Mouse (Mus musculus) adrenal gland, postnatal 10 days (tissue): ENCODE results near the gene A930002H24Rik. TPM values are rescaled to one million over a fixed set of nuclear protein-coding genes. Genes with fewer than 3 reads are reported as not detected.

Experiments used
- DNase-seq: peaks from one replicate; pipeline ENCODE4 v3.0.0; 2021; ENCODE audit warnings: mixed read lengths
- total RNA-seq, 2 experiments: library from RNA; stranded (reverse); gene quantifications; 2 replicates each; pipeline ENCODE4 v1.2.3; 2021

The A930002H24Rik gene
- total RNA-seq, 2 experiments from 2014 or later = 1.2 to 1.8 TPM

GRCm38 (mm10) chr17:63836223-63836622 is 27.4 kb downstream of the A930002H24Rik start:
- no peak for DNase-seq

GRCm38 (mm10) chr17:63831550-63831949 is 32.0 kb downstream of the A930002H24Rik start:
- DNase-seq = no peak

GRCm38 (mm10) chr17:63828561-63829332 is 34.8 kb downstream of the A930002H24Rik start:
- DNase-seq = no peak

GRCm38 (mm10) chr17:63826767-63827166 is 36.8 kb downstream of the A930002H24Rik start:
- DNase-seq = no peak

GRCm38 (mm10) chr17:63826196-63826595 is 37.4 kb downstream of the A930002H24Rik start:
- DNase-seq = no peak

- no peak for DNase-seq
These were observed 39.5 kb downstream of the A930002H24Rik start for GRCm38 (mm10) chr17:63824141-63824540.

- DNase-seq = no peak
These were observed 45.1 kb downstream of the A930002H24Rik start for GRCm38 (mm10) chr17:63818444-63819027.

GRCm38 (mm10) chr17:63813552-63813951 is 50.0 kb downstream of the A930002H24Rik start:
- no peak for DNase-seq

Other genes with a start within 250 kb of the A930002H24Rik start
- 10 to 100 TPM; 16.8 to 22.0 TPM for gene Fer, start 729 bp downstream of the A930002H24Rik start, total RNA-seq